Mouse (Mus musculus) small intestine, adult 2 months (tissue): ENCODE results near the gene Vps36.

Experiments used
- CTCF ChIP-seq: fragments of 200-500 bp; IDR thresholded peaks from 2 replicates; pipeline ENCODE4 v1.5.1; 2012; ENCODE audit warnings: low read depth, mild to moderate bottlenecking, control low read depth, inconsistent platforms, low read length, moderate library complexity, mixed read lengths; ENCODE audit not compliant: insufficient replicate concordance, insufficient read length; ENCODE audit errors: extremely low read depth
- POLR2A ChIP-seq: fragments of 200-500 bp; IDR thresholded peaks from 2 replicates; pipeline ENCODE4 v1.6.1; 2012; ENCODE audit warnings: low read depth, mild to moderate bottlenecking, control low read depth, inconsistent platforms, low read length, moderate library complexity

DNA sequence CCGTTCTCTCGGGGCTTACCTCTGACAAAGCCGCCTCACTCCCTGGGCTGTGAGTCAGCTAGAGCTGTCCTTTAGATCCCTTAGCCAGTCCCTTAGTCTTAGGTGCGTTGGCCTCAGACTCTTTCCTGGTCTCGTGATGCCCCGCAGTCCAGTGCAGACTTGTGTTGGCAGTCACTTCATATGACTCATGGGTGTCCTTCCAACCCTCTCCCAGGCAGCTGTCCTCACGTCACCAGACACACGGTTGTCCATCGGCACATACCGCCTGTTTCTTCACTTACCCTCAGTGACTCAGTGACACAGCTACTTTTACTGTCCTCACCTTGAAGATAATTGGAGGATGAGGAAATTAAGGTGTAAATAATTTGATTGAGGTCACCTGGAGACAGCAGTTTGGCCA lies 22.2 kb downstream of the Vps36 start:
- TF ChIP-seq POLR2A (no peak), CTCF (no peak)
